Mouse (Mus musculus) bone marrow macrophage, adult 2 months (primary cell): Measurements from ENCODE around the gene Hap1.

Experiments
- CTCF ChIP-seq: IDR thresholded peaks from 2 replicates; pipeline ENCODE4 v1.5.1; 2012; ENCODE audit warnings: low read depth, mild to moderate bottlenecking, low read length, moderate library complexity
- POLR2A ChIP-seq: IDR thresholded peaks from 2 replicates; pipeline ENCODE4 v1.6.1; 2012; ENCODE audit warnings: mild to moderate bottlenecking, low read depth, low read length, borderline replicate concordance

- TF ChIP-seq CTCF (no peak), POLR2A (no peak)
Observed at GRCm38 (mm10) chr11:100391884-100392345, 36.0 kb upstream of the Hap1 start.
